Mouse (Mus musculus): Measurements from ENCODE around the gene Tmem229b. TPM values are rescaled to one million over a fixed set of nuclear protein-coding genes. Genes with fewer than 3 reads are reported as not detected.
A peak's percentile ranks its signal among the peaks of the same experiment; 100 is the strongest.

Tmem229b gene
- polyA plus RNA-seq, 1 experiment: not detected

DNA sequence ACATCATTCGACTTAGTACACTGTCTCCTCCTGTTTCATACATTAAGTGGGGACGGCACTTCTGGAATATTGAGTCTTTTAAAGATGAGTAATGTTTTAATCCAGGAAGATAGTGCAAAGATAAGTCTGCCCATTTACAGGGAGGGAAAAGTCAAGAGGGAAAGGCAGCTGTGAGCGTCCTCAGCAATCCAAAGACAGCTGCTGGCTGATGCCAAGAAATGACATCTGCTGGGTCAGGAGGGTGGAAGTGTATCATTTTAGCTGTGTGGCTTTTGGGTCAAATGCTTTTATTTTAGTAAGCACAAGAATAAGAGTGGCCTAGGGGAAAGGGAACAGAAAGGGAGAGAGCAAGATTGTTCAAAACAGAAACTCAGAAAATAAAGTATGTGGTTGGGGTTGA lies 85.4 kb downstream of the Tmem229b start:
- H3K4me3 ChIP-seq (ENCODE audit: insufficient read depth, low read depth, low read length): no peak overlapping the region
- H3K4me1 ChIP-seq (ENCODE audit: control insufficient read depth, insufficient read depth, low read length): no peaks in the 10 kb centered on the region
- H3K27ac ChIP-seq (ENCODE audit: insufficient read depth, low read depth, low read length): no peak overlapping the region
- TF ChIP-seq POLR2A (IDR thresholded peaks at IDR 0.05; ENCODE audit: insufficient read depth, low read depth, low read length) (no peak), CTCF (IDR thresholded peaks at IDR 0.05; ENCODE audit: insufficient read depth, low read depth, low read length) (no peak)
- WGBS: 86% methylated on average over 3 of the region's 3 CpGs

- Histone ChIP-seq H3K4me1 (ENCODE audit: control insufficient read depth, insufficient read depth, low read length) (no peaks in the 10 kb centered on the region), H3K27ac (ENCODE audit: insufficient read depth, low read depth, low read length) (no peak overlapping the region), H3K4me3 (ENCODE audit: insufficient read depth, low read depth, low read length) (no peak overlapping the region)
- WGBS: 77% methylated on average over 4 of the region's 4 CpGs
- TF ChIP-seq CTCF (IDR thresholded peaks at IDR 0.05; ENCODE audit: insufficient read depth, low read depth, low read length): no peak
- no peak for TF ChIP-seq POLR2A (IDR thresholded peaks at IDR 0.05; ENCODE audit: insufficient read depth, low read depth, low read length)
Observed at GRCm38 (mm10) chr12:78921421-78921820, 86.0 kb downstream of the Tmem229b start.

- Histone ChIP-seq H3K4me1 (ENCODE audit: control insufficient read depth, insufficient read depth, low read length) (no peaks in the 10 kb centered on the region), H3K4me3 (ENCODE audit: insufficient read depth, low read depth, low read length) (no peak overlapping the region), H3K27ac (ENCODE audit: insufficient read depth, low read depth, low read length) (no peak overlapping the region)
- WGBS: 26% methylated on average over 16 of the region's 16 CpGs
- TF ChIP-seq POLR2A (IDR thresholded peaks at IDR 0.05; ENCODE audit: insufficient read depth, low read depth, low read length) (no peak), CTCF (IDR thresholded peaks at IDR 0.05; ENCODE audit: insufficient read depth, low read depth, low read length) (no peak)
Observed at GRCm38 (mm10) chr12:78919079-78919712, 88.2 kb downstream of the Tmem229b start.

DNA sequence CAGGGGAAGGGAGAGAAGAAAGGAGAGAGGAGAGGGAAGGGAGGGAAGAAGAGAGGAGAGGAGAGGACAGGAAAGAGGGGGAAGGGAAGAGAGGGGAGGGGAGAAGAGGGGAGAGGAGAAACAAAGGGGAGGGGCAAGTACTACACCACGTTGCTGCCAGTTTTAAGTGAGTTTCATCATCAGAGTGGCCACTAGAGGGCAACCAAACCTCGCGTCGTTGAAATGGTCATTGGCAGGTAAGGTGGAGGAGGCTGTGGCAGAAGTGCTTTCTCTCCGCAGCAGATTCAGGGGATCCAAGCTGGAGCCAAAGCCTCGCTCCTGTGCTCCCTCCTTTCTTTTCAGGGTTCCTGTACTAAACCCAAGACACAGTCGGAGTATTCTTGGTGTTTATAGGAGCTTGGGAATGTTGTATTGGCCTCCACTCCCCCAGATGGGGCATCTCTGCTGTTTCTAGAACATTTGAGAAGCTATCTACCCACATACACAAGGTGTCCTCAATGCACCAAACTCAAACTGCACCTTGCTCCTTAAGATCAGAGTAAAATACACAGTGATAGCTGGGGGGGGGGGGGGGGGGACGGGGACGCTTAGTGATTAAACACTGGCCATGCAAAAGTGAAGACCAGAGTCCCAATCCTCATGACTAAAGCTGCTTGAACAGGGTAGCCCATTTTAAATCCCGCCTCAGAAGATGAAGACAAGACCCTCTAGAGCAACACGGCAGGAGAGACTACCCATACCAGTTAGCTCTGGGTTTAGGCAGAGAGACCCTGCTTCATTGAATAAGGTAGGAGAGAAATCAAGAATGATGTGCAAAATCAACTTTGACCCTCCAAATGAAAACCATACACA lies 89.0 kb downstream of the Tmem229b start:
- H3K4me3 ChIP-seq (ENCODE audit: insufficient read depth, low read depth, low read length): no peak overlapping the region
- H3K4me1 ChIP-seq (ENCODE audit: control insufficient read depth, insufficient read depth, low read length): no peaks in the 10 kb centered on the region
- 18% methylated on average over 11 of the region's 11 CpGs for WGBS
- peak; percentile 62; the same call in 1 of the 2 replicates for TF ChIP-seq CTCF (IDR thresholded peaks at IDR 0.05; ENCODE audit: insufficient read depth, low read depth, low read length)
- TF ChIP-seq POLR2A (IDR thresholded peaks at IDR 0.05; ENCODE audit: insufficient read depth, low read depth, low read length): no peak
- H3K27ac ChIP-seq (ENCODE audit: insufficient read depth, low read depth, low read length): no peak overlapping the region

GRCm38 (mm10) chr12:78916278-78916677 lies 91.1 kb downstream of the Tmem229b start:
- Histone ChIP-seq H3K4me3 (ENCODE audit: insufficient read depth, low read depth, low read length) (no peak overlapping the region), H3K27ac (ENCODE audit: insufficient read depth, low read depth, low read length) (no peak overlapping the region), H3K4me1 (ENCODE audit: control insufficient read depth, insufficient read depth, low read length) (peaks cover 10% of the 10 kb centered on the region)
- 78% methylated on average over 3 of the region's 3 CpGs for WGBS
- TF ChIP-seq CTCF (IDR thresholded peaks at IDR 0.05; ENCODE audit: insufficient read depth, low read depth, low read length): no peak
- TF ChIP-seq POLR2A (IDR thresholded peaks at IDR 0.05; ENCODE audit: insufficient read depth, low read depth, low read length): no peak

DNA sequence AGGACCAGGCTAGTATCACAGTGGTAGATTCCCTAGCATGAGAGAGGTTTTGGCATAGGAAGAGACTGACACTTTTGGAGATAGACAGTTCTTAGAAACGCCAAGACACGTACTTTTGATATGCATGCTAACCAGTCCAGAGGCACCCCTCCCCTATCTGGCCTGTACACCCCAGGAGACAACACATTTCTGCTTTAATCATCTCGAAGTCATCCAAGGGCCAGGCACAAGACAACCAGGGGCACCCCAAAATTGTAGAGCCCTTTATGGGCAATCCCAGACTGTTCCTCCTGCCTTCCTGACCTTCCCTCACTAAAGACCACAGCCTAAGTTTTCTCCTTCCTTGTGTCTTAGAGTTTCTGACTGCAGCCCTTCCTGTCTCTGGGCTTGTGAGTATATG lies 91.9 kb downstream of the Tmem229b start:
- no peak for TF ChIP-seq CTCF (IDR thresholded peaks at IDR 0.05; ENCODE audit: insufficient read depth, low read depth, low read length)
- TF ChIP-seq POLR2A (IDR thresholded peaks at IDR 0.05; ENCODE audit: insufficient read depth, low read depth, low read length): no peak
- Histone ChIP-seq H3K27ac (ENCODE audit: insufficient read depth, low read depth, low read length) (no peak overlapping the region), H3K4me3 (ENCODE audit: insufficient read depth, low read depth, low read length) (no peak overlapping the region), H3K4me1 (ENCODE audit: control insufficient read depth, insufficient read depth, low read length) (peaks cover 14% of the 10 kb centered on the region)
- WGBS: 82% methylated on average over 3 of the region's 3 CpGs

DNA sequence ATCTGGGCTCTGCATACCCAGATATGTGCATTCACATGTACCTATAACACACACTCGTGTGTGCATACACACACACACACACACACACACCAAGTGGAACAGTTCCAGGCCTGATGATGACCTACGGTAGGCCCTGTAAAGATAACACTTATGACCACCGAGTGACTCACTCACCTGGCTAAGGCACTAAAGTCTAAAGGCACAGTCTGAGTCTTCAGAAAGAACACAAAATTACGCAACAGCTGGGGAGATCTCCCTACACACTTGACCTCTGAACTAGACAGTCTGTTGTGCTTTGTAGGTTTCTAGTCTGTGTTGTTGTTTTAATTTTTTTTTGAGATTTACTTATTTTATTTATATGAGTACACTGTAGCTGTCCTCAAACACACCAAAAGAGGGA lies 93.0 kb downstream of the Tmem229b start:
- Histone ChIP-seq H3K4me1 (ENCODE audit: control insufficient read depth, insufficient read depth, low read length) (peaks cover 14% of the 10 kb centered on the region), H3K4me3 (ENCODE audit: insufficient read depth, low read depth, low read length) (no peak overlapping the region), H3K27ac (ENCODE audit: insufficient read depth, low read depth, low read length) (no peak overlapping the region)
- TF ChIP-seq POLR2A (IDR thresholded peaks at IDR 0.05; ENCODE audit: insufficient read depth, low read depth, low read length) (no peak), CTCF (IDR thresholded peaks at IDR 0.05; ENCODE audit: insufficient read depth, low read depth, low read length) (no peak)
- WGBS: 89% methylated on average over 4 of the region's 4 CpGs

Other genes with a start within 250 kb of the Tmem229b start
- gene Atp6v1d, start 146.0 kb downstream of the Tmem229b start, polyA plus RNA-seq (2012; ENCODE audit: insufficient read depth, insufficient read length, low replicate concordance, missing spikeins): not detected in 2 replicates
- not detected in 2 replicates for gene Eif2s1, start 145.8 kb downstream of the Tmem229b start, polyA plus RNA-seq (2012; ENCODE audit: insufficient read depth, insufficient read length, low replicate concordance, missing spikeins)
- gene Plek2, start 100.7 kb downstream of the Tmem229b start, polyA plus RNA-seq (2012; ENCODE audit: insufficient read depth, insufficient read length, low replicate concordance, missing spikeins): not detected in 2 replicates
- not detected in 2 replicates for gene Plekhh1, start 21.5 kb upstream of the Tmem229b start, polyA plus RNA-seq (2012; ENCODE audit: insufficient read depth, insufficient read length, low replicate concordance, missing spikeins)
- not detected in 2 replicates for gene Pigh, start 82.0 kb upstream of the Tmem229b start, polyA plus RNA-seq (2012; ENCODE audit: insufficient read depth, insufficient read length, low replicate concordance, missing spikeins)
- gene Arg2, start 123.2 kb upstream of the Tmem229b start, polyA plus RNA-seq (2012; ENCODE audit: insufficient read depth, insufficient read length, low replicate concordance, missing spikeins): not detected in 2 replicates
- not detected in 2 replicates for gene Vti1b, start 165.0 kb upstream of the Tmem229b start, polyA plus RNA-seq (2012; ENCODE audit: insufficient read depth, insufficient read length, low replicate concordance, missing spikeins)
- not detected in 2 replicates for gene Rdh11, start 184.7 kb upstream of the Tmem229b start, polyA plus RNA-seq (2012; ENCODE audit: insufficient read depth, insufficient read length, low replicate concordance, missing spikeins)
- not detected in 2 replicates for gene Rdh12, start 201.3 kb upstream of the Tmem229b start, polyA plus RNA-seq (2012; ENCODE audit: insufficient read depth, insufficient read length, low replicate concordance, missing spikeins)